Mouse (Mus musculus): ENCODE measurements around the gene Kdm6a.

DNA sequence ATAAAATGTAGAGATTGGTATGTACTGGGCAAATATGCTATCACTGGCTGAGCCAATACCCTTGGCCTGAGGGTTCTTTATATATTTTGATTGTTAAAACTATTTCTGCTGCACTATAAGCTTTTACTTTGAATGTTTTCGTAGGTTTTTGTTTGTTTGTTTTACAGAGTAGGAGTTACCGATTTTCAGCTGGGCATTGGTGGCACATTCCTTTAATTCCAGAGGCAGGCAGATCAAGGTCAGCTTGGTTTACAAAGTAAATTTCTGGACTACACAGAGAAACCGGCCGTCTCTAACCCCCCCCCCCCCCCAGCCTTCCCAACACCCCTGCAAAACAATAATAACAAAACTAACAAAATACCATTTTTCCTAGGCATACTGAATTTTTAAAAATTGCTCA, 12.5 kb downstream of the Kdm6a start:
- TF ChIP-seq CTCF (IDR thresholded peaks at IDR 0.05; ENCODE audit: low read depth) (no peak), EP300 (optimal IDR thresholded peaks at IDR 0.05) (no peak)

Data from stomach, postnatal 0 days (tissue).